Mouse (Mus musculus): ENCODE measurements around the gene Ddr2. TPM values are rescaled to one million over a fixed set of nuclear protein-coding genes. Genes with fewer than 3 reads are reported as not detected.

The Ddr2 gene
- polyA plus RNA-seq, 1 experiment: not detected

DNA sequence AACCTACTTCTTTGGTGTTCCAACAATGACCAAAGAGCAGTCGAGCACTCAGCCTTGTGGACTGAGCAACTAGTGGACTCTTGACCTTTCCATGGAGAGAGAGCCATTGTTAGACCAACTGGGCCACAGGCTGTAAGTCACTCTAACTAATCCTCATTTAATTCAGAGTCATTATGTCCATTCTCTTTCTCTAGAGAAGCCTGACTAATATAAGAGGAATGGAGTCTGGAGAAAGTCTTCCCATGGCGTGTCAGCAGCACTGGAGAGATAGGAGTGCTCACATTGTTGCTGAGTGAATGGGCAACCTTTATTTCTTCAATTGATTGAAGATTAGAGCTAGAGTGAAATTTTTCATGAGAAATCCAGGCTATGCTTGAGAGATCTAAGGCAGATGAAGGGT lies 14.1 kb upstream of the Ddr2 start:
- no peak for TF ChIP-seq GATA1 (IDR thresholded peaks at IDR 0.05; ENCODE audit: low read length)

- TF ChIP-seq GATA1 (IDR thresholded peaks at IDR 0.05; ENCODE audit: low read length): no peak
Measured at GRCm38 (mm10) chr1:170113616-170114015, 3.1 kb upstream of the Ddr2 start.

DNA sequence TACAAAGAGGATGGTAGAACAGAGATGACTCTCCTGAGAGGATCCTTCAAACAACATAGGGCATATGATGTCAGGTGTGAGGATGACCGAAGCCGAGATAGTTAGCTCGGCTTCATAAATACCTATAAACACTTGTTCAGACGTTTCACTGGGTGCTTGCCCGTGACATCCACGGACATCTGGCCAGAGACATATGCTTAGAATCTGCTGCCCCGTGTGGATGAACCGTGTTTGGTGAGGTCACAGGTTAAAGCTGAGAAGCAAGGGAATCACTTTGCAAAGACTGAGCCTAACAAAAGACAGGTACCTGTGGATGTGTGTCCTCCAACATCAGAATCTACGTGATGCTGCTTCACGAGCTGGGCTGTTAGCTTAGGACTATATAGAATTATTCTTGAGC lies 1.7 kb upstream of the Ddr2 start:
- no peak for TF ChIP-seq GATA1 (IDR thresholded peaks at IDR 0.05; ENCODE audit: low read length)

DNA sequence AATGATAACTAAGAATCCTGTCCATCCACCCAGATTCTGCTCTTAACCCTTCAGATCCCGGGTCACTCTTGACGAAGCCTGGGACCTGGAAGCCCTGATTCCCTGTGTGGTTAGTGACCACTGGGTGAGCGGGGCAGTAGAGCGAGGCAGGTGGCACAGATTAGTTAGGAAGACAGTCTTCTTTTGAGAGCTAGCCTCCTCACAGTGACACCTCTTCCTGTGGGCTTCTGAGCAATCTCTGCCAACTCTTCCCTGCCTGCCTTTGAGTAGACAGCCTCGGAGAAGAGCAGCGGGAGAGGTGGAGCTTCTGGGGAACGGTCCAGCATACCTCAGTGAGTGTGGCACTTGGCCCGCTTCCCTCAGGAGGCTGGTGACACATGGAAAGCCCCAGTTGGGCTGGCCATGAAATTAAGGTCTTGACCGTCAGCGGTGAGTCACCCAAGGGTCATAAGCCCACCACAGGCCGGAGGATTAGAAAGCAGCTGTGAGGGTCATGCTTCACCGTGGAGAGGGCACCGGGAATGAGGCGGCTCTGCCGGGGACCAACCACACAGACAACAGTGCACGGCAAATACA lies 1.2 kb upstream of the Ddr2 start:
- no peak for TF ChIP-seq GATA1 (IDR thresholded peaks at IDR 0.05; ENCODE audit: low read length)

- TF ChIP-seq GATA1 (IDR thresholded peaks at IDR 0.05; ENCODE audit: low read length): no peak
Measured at GRCm38 (mm10) chr1:170109776-170110515, 616 bp downstream of the Ddr2 start.

DNA sequence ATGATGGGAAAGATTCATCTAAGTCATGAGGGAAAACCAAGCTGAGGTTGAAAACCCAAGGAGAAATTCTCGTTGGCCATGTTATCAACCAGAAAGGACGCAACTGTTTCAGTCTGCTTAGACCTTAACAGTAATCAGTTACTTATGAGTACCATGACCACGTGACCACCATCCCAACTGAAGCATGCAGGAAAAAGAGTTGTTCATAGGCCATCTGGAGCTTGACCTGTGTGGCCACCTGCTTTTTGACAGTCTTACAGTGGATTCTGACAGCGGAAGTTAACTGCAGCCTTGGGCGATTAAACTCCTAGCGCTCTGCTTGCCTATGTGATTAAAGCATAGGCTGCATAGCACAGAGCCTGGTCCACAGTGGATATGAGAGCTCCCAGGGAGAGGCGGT lies 23.9 kb downstream of the Ddr2 start:
- TF ChIP-seq GATA1 (IDR thresholded peaks at IDR 0.05; ENCODE audit: low read length): no peak

- no peak for TF ChIP-seq GATA1 (IDR thresholded peaks at IDR 0.05; ENCODE audit: low read length)
Measured at GRCm38 (mm10) chr1:170084151-170084796, 26.3 kb downstream of the Ddr2 start.

- no peak for TF ChIP-seq GATA1 (IDR thresholded peaks at IDR 0.05; ENCODE audit: low read length)
Measured at GRCm38 (mm10) chr1:170080907-170081306, 29.7 kb downstream of the Ddr2 start.

GRCm38 (mm10) chr1:170079465-170079864 lies 31.1 kb downstream of the Ddr2 start:
- TF ChIP-seq GATA1 (IDR thresholded peaks at IDR 0.05; ENCODE audit: low read length): no peak

DNA sequence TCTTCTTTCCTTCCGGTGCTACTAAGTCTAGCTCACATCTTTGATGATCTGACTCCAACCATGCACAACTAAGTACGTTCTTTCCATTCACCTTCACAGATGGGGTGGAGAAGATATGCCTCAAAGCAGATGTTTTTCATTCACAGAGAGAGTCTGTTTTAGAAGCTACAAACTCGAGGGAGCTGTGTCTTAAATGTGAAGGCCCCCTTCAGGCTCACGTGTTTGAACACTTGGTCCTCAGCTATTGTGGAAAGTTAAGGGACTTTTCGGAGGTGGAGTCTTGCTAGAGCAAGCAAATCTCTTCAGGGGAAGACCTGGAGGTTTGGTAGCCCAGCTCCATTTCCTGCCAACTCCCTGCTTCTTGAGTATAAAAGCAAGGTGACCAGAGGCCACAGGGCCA lies 34.2 kb downstream of the Ddr2 start:
- no peak for TF ChIP-seq GATA1 (IDR thresholded peaks at IDR 0.05; ENCODE audit: low read length)

- no peak for TF ChIP-seq GATA1 (IDR thresholded peaks at IDR 0.05; ENCODE audit: low read length)
Measured at GRCm38 (mm10) chr1:170073768-170074167, 36.8 kb downstream of the Ddr2 start.

DNA sequence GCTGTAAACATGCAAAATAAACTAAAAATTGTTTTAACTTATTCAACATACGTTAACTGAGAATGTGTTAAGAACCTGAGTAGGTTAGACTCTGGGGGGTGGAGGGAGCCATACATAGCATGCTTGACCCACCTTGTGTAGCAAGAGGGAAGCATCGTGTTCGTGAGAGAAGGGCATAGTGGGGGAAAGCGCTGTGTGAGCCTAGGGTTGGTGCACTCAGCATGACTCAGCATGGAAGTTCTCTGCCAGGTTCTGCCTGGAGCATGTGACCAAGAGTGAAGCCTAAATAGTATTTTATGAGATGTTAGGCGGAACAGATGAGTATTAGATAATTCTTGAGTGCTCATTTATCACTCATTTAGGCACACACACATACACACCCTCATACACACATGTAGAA lies 41.4 kb downstream of the Ddr2 start:
- TF ChIP-seq GATA1 (IDR thresholded peaks at IDR 0.05; ENCODE audit: low read length): no peak

- no peak for TF ChIP-seq GATA1 (IDR thresholded peaks at IDR 0.05; ENCODE audit: low read length)
Measured at GRCm38 (mm10) chr1:170065931-170066330, 44.6 kb downstream of the Ddr2 start.

DNA sequence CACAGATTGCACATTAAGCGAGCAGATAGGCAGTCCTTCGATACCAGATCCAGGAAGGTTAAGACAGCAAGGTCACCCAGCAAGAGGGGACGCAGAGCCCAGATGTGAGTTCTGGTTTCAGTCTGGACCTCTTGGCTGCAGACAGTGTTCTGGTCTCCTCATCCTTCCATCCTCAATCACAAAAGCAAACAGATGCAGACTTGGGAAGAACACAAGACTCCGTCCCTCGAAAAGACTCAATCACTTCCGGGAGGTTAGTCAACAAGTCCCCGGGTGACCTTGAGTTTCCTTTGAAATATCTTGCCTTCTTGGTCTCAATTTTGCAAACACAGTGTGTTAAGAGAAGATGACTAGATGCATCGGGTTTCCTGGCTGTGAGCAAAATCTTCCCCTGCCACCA lies 45.6 kb downstream of the Ddr2 start:
- TF ChIP-seq GATA1 (IDR thresholded peaks at IDR 0.05; ENCODE audit: low read length): no peak

DNA sequence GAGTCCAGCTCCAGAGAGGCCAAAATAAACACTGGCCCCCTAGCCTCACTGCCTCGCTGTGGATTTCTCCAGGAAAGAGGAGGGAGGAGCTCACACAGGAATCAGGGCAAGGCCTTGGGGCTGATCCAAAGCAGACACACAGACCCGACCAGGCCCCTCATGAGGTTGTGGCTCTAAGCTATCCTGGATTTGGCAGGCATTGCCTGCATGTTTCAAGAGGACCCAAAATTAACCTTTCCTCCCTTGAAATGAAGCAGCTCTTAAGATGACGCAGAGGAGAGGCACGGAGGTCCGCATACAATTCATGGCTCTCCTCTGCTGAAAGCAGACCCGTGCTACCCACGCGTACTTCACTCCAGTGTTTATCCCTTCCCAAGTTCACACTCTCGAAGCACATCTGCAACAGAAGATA lies 46.5 kb downstream of the Ddr2 start:
- TF ChIP-seq GATA1 (IDR thresholded peaks at IDR 0.05; ENCODE audit: low read length): no peak

DNA sequence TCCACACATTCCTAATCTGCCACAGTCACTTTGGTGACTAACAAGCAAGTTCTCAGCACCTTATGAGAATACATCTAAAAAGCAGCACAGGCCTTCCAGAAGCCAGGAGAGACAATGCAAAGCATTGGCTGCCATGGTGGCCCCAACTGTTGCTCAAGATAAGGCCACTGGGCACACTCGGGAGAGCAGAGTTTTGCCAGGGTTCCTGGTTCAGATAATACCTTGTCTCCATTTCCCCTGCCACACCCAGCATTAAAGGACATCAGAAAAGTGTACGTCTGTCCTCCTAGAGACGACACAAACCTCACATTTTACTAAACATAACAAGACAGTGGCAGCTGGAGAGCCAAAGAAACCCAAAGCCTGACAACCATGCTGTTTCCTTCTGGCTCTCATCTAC lies 50.3 kb downstream of the Ddr2 start:
- no peak for TF ChIP-seq GATA1 (IDR thresholded peaks at IDR 0.05; ENCODE audit: low read length)

DNA sequence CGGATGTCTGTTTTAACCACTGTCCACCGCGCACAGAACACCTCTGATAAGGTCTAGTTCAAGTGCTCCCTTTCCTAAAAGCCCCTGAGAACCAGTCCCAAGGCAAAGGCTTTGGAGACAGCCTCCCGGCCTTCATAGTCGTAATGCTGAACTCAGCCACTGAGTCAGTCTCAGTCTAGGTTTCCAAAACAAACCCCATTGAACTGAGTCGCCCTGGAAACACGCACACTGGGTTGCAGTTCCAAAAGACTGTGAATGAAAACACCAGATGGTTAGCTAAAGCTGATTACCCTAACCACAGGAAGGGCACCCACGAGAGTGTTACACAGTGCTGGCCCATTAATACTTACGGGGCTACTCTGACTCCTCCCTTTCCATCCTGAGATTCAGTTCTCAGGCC lies 51.2 kb downstream of the Ddr2 start:
- TF ChIP-seq GATA1 (IDR thresholded peaks at IDR 0.05; ENCODE audit: low read length): no peak
